Mouse (Mus musculus) heart, embryonic 10.5 days (tissue): ENCODE measurements around the gene Lrpprc. TPM values are rescaled to one million over a fixed set of nuclear protein-coding genes. Genes with fewer than 3 reads are reported as not detected.

Experiments used
- DNase-seq: peaks from one replicate; pipeline ENCODE4 v3.0.0-alpha.2; 2017; ENCODE audit warnings: low spot score
- H3K27ac ChIP-seq: fragments of 300-500 bp; sonication (generic); 2 replicates; pipeline ENCODE4 v1.5.1; 2016; ENCODE audit warnings: mild to moderate bottlenecking
- H3K27me3 ChIP-seq: fragments of 300-500 bp; sonication (generic); 2 replicates; pipeline ENCODE4 v1.6.1; 2016; ENCODE audit warnings: mild to moderate bottlenecking; ENCODE audit not compliant: poor library complexity, insufficient read depth, severe bottlenecking
- H3K36me3 ChIP-seq: fragments of 300-500 bp; sonication (generic); 2 replicates; pipeline ENCODE4 v1.6.1; 2016; ENCODE audit warnings: mild to moderate bottlenecking, moderate library complexity
- H3K4me1 ChIP-seq: fragments of 300-500 bp; sonication (generic); 2 replicates; pipeline ENCODE4 v1.6.1; 2016; ENCODE audit warnings: mild to moderate bottlenecking
- H3K4me3 ChIP-seq: fragments of 300-500 bp; sonication (generic); 2 replicates; pipeline ENCODE4 v1.5.1; 2016; ENCODE audit warnings: mild to moderate bottlenecking, moderate library complexity
- H3K9me3 ChIP-seq: fragments of 300-500 bp; sonication (generic); 2 replicates; pipeline ENCODE4 v1.6.1; 2016; ENCODE audit warnings: mild to moderate bottlenecking, moderate library complexity
- WGBS: fragments of 180-500 bp; shearing (Covaris S2); methylation state at CpG from one replicate; pipeline ENCODE4 v1.1.7; 2016; 5-methylcytosine and 5-hydroxymethylcytosine counted together
- polyA plus RNA-seq: library from polyadenylated mRNA; unstranded; fragments of >200 nt; fragmentation: Nextera tagmentation; extraction: Ambion mirVana; gene quantifications from 2 replicates; pipeline ENCODE4 v1.2.1, GENCODE M21; 2016

Lrpprc gene
- polyA plus RNA-seq, 1 experiment from 2014 or later = 61.6 TPM

DNA sequence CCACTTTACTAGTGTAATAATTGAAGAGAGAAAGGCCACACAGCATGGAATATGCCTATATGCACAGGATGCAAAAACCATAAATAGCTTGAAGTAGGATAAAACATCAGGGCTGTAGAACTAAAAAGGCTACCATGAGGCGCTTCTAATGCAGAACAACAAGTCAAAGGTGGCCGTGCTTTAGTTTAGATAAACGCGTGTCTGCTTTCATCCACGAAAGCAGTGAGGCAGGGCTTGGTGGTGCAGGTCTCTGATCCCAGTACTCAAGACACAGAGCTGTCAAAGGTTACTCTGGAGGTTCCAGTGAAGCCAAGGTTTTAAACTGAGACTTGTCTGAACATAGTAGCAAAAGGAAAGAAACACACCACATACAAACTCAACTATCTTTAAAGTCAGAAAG lies 61.4 kb downstream of the Lrpprc start:
- 83% methylated on average over 5 of the region's 5 CpGs for WGBS
- Histone ChIP-seq H3K4me1 (0 out of 2 replicates have a peak, but pooled peaks cover 6% of the 10 kb centered on the region), H3K27me3 (no peaks in the 10 kb centered on the region), H3K9me3 (no peaks in the 10 kb centered on the region), H3K4me3 (no peak overlapping the region), H3K27ac (no peak overlapping the region), H3K36me3 (peaks cover 56% of the 10 kb centered on the region)
- DNase-seq = no peak

DNA sequence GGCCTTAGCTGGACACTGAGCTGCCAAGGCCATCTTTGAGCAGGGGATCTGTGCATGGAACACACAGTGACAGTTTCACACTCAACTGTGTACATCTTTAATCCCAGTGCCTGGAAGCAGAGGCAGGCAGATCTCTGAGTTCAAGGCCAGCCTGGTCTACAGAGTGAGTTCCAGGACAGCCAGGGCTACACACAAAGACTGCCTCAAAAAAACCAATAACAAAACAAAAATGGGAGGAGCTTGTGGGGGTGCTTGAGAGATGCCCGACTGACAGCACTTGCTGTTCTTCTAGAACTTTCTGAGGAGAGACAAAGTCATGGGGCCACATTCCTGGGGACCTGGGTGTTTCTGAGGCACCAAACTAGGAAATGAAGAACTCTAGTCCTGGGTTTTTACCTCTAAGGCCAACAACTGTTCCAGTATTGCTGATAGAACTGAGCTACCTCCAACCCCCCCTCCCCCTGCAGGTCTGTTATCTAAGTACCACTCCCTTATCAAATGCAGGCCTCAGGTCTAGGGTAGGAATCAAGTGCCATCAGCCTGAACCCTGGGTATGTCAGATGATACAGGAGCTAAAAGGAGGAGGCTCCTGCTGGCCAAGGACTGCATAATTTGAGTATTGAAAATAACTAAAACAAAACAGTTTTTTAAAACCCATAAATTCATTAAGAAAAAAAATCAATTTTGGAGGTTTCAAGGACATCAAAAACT lies 62.2 kb downstream of the Lrpprc start:
- no peaks in the 10 kb centered on the region for H3K9me3 ChIP-seq
- H3K4me1 ChIP-seq = 0 out of 2 replicates have a peak, but pooled peaks cover 6% of the 10 kb centered on the region
- H3K27me3 ChIP-seq = no peaks in the 10 kb centered on the region
- H3K36me3 ChIP-seq = peaks cover 62% of the 10 kb centered on the region
- DNase-seq = no peak
- WGBS = 70% methylated on average over 1 of the region's 1 CpGs
- no peak overlapping the region for H3K4me3 ChIP-seq
- H3K27ac ChIP-seq = no peak overlapping the region

DNA sequence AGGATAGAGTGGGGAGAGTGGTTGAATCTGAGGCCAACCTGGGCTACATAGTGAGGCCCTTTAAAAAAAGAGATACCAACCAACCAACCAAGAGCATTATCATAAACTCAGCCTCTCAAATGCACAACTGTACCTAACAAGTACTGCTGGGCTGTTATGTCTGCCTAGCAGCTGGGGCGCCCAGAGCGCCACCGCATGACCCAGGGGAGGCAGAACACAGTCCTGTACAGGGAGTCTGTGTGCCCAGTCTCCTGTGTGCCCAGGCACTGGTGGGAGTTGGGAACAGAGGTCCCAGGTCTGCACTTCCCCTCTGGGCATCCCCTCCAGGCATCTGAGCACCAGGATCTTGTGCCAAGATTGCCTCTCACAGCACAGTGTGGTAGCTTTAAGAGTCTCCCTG lies 65.4 kb downstream of the Lrpprc start:
- Histone ChIP-seq H3K27me3 (no peaks in the 10 kb centered on the region), H3K27ac (no peak overlapping the region), H3K4me1 (0 out of 2 replicates have a peak, but pooled peaks cover 6% of the 10 kb centered on the region), H3K9me3 (no peaks in the 10 kb centered on the region), H3K4me3 (no peak overlapping the region), H3K36me3 (peaks cover 62% of the 10 kb centered on the region)
- DNase-seq = no peak
- WGBS = 100% methylated on average over 3 of the region's 3 CpGs

DNA sequence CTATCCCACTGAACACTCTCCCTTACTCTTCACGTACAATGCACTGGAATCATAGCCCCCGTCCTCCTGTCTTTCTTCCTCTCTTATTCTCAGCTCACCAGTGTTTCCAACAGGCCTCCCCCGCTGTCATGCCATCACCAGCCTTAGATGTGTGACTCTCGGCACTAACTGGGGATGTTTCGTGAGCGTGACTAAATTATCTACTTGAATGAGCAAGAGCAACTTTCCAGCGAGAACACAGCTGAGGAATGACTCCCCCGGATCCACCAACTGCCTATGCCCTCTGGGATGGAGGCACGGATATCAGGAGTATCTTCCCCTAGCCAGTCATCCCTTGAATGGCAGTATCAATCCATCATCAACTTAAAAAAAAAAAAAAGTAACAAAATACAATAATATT lies 66.6 kb downstream of the Lrpprc start:
- no peak for DNase-seq
- H3K4me3 ChIP-seq = no peak overlapping the region
- no peaks in the 10 kb centered on the region for H3K9me3 ChIP-seq
- no peak overlapping the region for H3K27ac ChIP-seq
- 0 out of 2 replicates have a peak, but pooled peaks cover 2% of the 10 kb centered on the region for H3K4me1 ChIP-seq
- H3K36me3 ChIP-seq = peaks cover 59% of the 10 kb centered on the region
- H3K27me3 ChIP-seq = no peaks in the 10 kb centered on the region
- WGBS = 82% methylated on average over 9 of the region's 9 CpGs

- peaks cover 6% of the 10 kb centered on the region for H3K4me1 ChIP-seq
- no peak overlapping the region for H3K27ac ChIP-seq
- no peaks in the 10 kb centered on the region for H3K27me3 ChIP-seq
- peaks cover 38% of the 10 kb centered on the region for H3K36me3 ChIP-seq
- H3K4me3 ChIP-seq = no peak overlapping the region
- H3K9me3 ChIP-seq = no peaks in the 10 kb centered on the region
- DNase-seq = no peak
- 88% methylated on average over 3 of the region's 3 CpGs for WGBS
Measured at GRCm38 (mm10) chr17:84719105-84719504, 71.5 kb downstream of the Lrpprc start.

GRCm38 (mm10) chr17:84717416-84717815 lies 73.2 kb downstream of the Lrpprc start:
- DNase-seq = no peak
- H3K4me1 ChIP-seq = peaks cover 6% of the 10 kb centered on the region
- H3K9me3 ChIP-seq = no peaks in the 10 kb centered on the region
- no peak overlapping the region for H3K4me3 ChIP-seq
- peaks cover 41% of the 10 kb centered on the region for H3K36me3 ChIP-seq
- H3K27ac ChIP-seq = no peak overlapping the region
- no peaks in the 10 kb centered on the region for H3K27me3 ChIP-seq
- WGBS = 75% methylated on average over 5 of the region's 5 CpGs

- Histone ChIP-seq H3K36me3 (peaks cover 40% of the 10 kb centered on the region), H3K4me3 (no peak overlapping the region), H3K27me3 (no peaks in the 10 kb centered on the region), H3K27ac (no peak overlapping the region), H3K4me1 (peaks cover 6% of the 10 kb centered on the region), H3K9me3 (no peaks in the 10 kb centered on the region)
- DNase-seq = no peak
- 87% methylated on average over 16 of the region's 16 CpGs for WGBS
Measured at GRCm38 (mm10) chr17:84716252-84716872, 74.2 kb downstream of the Lrpprc start.

GRCm38 (mm10) chr17:84714930-84715329 lies 75.7 kb downstream of the Lrpprc start:
- Histone ChIP-seq H3K4me3 (no peak overlapping the region), H3K9me3 (no peaks in the 10 kb centered on the region), H3K36me3 (peaks cover 43% of the 10 kb centered on the region), H3K4me1 (peaks cover 6% of the 10 kb centered on the region), H3K27me3 (no peaks in the 10 kb centered on the region), H3K27ac (no peak overlapping the region)
- no peak for DNase-seq
- 67% methylated on average over 4 of the region's 4 CpGs for WGBS

- 95% methylated on average over 18 of the region's 18 CpGs for WGBS
- H3K9me3 ChIP-seq = no peaks in the 10 kb centered on the region
- H3K27me3 ChIP-seq = no peaks in the 10 kb centered on the region
- no peak for DNase-seq
- no peak overlapping the region for H3K4me3 ChIP-seq
- no peak overlapping the region for H3K27ac ChIP-seq
- peaks cover 10% of the 10 kb centered on the region for H3K4me1 ChIP-seq
- H3K36me3 ChIP-seq = peaks cover 56% of the 10 kb centered on the region
Measured at GRCm38 (mm10) chr17:84713563-84714164, 76.9 kb downstream of the Lrpprc start.

DNA sequence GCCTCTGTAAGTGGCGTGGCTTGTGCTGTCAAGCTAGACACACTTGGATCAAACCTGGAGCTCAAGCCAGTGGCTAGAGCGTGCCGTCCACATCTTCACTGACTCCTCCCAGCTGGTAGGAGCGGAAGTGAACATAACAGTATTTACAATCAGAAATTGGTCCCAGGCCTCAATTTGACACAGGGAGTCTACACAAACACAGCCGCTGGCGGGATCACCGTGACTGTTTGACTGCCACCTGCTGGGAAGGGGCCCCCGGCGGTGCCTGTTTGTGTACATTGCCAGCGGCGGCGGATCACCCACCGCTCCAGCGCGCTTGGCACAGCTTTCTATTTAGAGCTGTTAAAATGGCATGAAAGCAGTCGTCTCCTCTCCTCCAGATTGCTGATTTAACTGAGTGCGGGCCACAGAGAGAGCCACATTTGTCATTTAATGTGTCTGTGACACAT lies 81.2 kb downstream of the Lrpprc start:
- WGBS = 69% methylated on average over 17 of the region's 17 CpGs
- H3K36me3 ChIP-seq = peaks cover 72% of the 10 kb centered on the region
- no peak overlapping the region for H3K27ac ChIP-seq
- H3K4me3 ChIP-seq = no peak overlapping the region
- H3K9me3 ChIP-seq = no peaks in the 10 kb centered on the region
- H3K4me1 ChIP-seq = 0 out of 2 replicates have a peak, but pooled peaks cover 4% of the 10 kb centered on the region
- H3K27me3 ChIP-seq = no peaks in the 10 kb centered on the region
- DNase-seq = no peak

- DNase-seq = no peak
- Histone ChIP-seq H3K36me3 (peaks cover 75% of the 10 kb centered on the region), H3K27me3 (no peaks in the 10 kb centered on the region), H3K4me3 (no peak overlapping the region), H3K27ac (no peak overlapping the region), H3K4me1 (0 out of 2 replicates have a peak, but pooled peaks cover 4% of the 10 kb centered on the region), H3K9me3 (no peaks in the 10 kb centered on the region)
- 88% methylated on average over 7 of the region's 7 CpGs for WGBS
Measured at GRCm38 (mm10) chr17:84708818-84709217, 81.8 kb downstream of the Lrpprc start.

DNA sequence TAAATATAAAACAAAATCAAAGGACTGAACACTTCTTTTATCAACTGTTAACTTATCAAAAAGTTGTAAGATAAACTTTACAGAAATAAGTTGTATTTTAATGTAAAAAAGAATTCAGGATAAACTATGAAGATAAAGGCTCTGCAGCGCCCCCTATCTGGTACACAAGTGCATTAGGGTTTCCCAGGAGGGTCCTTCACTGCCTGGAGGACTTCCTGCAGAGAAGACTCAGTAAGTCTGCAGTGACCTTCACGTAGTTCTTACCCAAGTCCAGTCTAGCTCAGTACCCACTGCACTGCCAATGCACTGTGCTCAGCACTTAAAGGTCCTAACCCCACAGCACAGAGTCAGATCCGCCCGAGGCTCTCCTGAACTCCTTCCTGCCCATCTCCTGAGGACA lies 83.2 kb downstream of the Lrpprc start:
- H3K9me3 ChIP-seq = no peaks in the 10 kb centered on the region
- no peak overlapping the region for H3K4me3 ChIP-seq
- H3K27ac ChIP-seq = no peak overlapping the region
- WGBS = 67% methylated on average over 4 of the region's 4 CpGs
- H3K27me3 ChIP-seq = no peaks in the 10 kb centered on the region
- DNase-seq = no peak
- 0 out of 2 replicates have a peak, but pooled peaks cover 4% of the 10 kb centered on the region for H3K4me1 ChIP-seq
- H3K36me3 ChIP-seq = peaks cover 64% of the 10 kb centered on the region

DNA sequence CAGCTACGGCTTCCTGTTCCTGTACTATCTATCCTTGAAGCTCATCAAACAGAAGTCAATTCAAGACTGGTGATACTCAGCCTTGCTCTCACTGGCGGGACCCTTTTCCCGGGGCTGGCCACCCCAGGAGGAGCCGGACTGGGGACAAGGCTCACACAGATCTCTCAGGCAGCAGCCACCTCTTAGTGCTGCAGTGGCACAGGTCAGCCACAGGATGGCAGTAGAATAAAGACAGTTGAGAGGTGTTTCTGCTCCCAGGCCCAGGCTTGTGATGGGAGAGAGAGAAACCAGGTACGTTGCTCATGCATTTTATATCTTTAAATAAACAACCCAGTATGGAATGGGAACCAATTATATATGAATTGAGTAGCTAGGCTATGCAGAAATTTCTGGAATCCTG lies 91.9 kb downstream of the Lrpprc start:
- no peak overlapping the region for H3K4me3 ChIP-seq
- H3K4me1 ChIP-seq = peaks cover 7% of the 10 kb centered on the region
- 23% methylated on average over 5 of the region's 5 CpGs for WGBS
- DNase-seq = no peak
- no peak overlapping the region for H3K27ac ChIP-seq
- peaks cover 28% of the 10 kb centered on the region; the same call in 1 of the 2 replicates for H3K27me3 ChIP-seq
- no peaks in the 10 kb centered on the region for H3K9me3 ChIP-seq
- H3K36me3 ChIP-seq = peaks cover under 1% of the 10 kb centered on the region; the same call in 1 of the 2 replicates
